Mouse (Mus musculus) embryonic facial prominence, embryonic 13.5 days (tissue): ENCODE measurements around the gene Cd6. TPM values are rescaled to one million over a fixed set of nuclear protein-coding genes. Genes with fewer than 3 reads are reported as not detected.

Source experiments
- ATAC-seq: fragments of 200-750 bp; cut with Nextera tagmentation; 2 replicates; pipeline ENCODE4 v1.8.0; 2017; ENCODE audit warnings: low read depth; ENCODE audit not compliant: insufficient number of reproducible peaks, insufficient read depth, low FRiP score, low TSS enrichment
- H3K27ac ChIP-seq: fragments of 300-500 bp; sonication (generic); 2 replicates; pipeline ENCODE4 v1.5.1; 2015; ENCODE audit warnings: moderate library complexity, mild to moderate bottlenecking, inconsistent platforms
- H3K27me3 ChIP-seq: fragments of 300-500 bp; sonication (generic); 2 replicates; pipeline ENCODE4 v1.6.1; 2015; ENCODE audit warnings: mild to moderate bottlenecking, inconsistent platforms
- H3K36me3 ChIP-seq: fragments of 300-500 bp; sonication (generic); 2 replicates; pipeline ENCODE4 v1.6.1; 2015; ENCODE audit warnings: mild to moderate bottlenecking, inconsistent platforms
- H3K4me1 ChIP-seq: fragments of 300-500 bp; sonication (generic); 2 replicates; pipeline ENCODE4 v1.6.1; 2015; ENCODE audit warnings: inconsistent platforms
- H3K4me2 ChIP-seq: fragments of 300-500 bp; sonication (generic); 2 replicates; pipeline ENCODE4 v1.6.1; 2015; ENCODE audit warnings: moderate library complexity, mild to moderate bottlenecking, inconsistent platforms
- H3K4me3 ChIP-seq: fragments of 300-500 bp; sonication (generic); 2 replicates; pipeline ENCODE4 v1.5.1; 2015; ENCODE audit warnings: mild to moderate bottlenecking, inconsistent platforms
- H3K9ac ChIP-seq: fragments of 300-500 bp; sonication (generic); 2 replicates; pipeline ENCODE4 v1.6.1; 2015; ENCODE audit warnings: mild to moderate bottlenecking, inconsistent platforms
- H3K9me3 ChIP-seq: fragments of 300-500 bp; sonication (generic); 2 replicates; pipeline ENCODE4 v1.6.1; 2016; ENCODE audit warnings: inconsistent platforms
- WGBS: fragments of 180-500 bp; shearing (Covaris S2); methylation state at CpG from one replicate; pipeline ENCODE4 v1.1.7; 2015; ENCODE audit warnings: mixed read lengths; 5-methylcytosine and 5-hydroxymethylcytosine counted together
- polyA plus RNA-seq: library from polyadenylated mRNA; unstranded; fragments of >200 nt; fragmentation: Nextera tagmentation; extraction: Ambion mirVana; gene quantifications from 2 replicates; pipeline ENCODE4 v1.2.1, GENCODE M21; 2015

Gene Cd6
- polyA plus RNA-seq, 1 experiment from 2014 or later = 0.08 TPM

DNA sequence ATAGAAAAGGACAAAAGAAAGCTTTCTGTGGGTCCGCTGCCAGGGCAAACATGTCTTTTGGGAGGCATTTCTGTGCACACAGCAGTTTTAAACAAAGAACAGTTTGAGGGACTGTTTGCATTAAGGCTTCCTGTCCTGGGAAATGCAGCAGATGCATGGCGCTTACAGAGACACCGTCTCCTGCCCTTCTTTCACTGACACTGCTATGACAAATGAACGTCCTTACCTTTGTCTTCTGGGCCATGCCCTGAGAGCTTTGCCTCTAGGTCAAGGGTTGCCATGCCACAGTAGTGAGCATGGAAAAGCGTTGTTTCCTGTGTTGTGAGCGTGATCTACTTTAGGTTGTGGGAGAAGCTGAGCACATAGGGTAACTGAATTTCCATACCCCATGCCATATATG, 71.2 kb downstream of the Cd6 start:
- ATAC-seq = no peak
- 52% methylated on average over 6 of the region's 6 CpGs for WGBS
- H3K9me3 ChIP-seq = no peaks in the 10 kb centered on the region
- H3K36me3 ChIP-seq = no peaks in the 10 kb centered on the region
- no peaks in the 10 kb centered on the region for H3K27me3 ChIP-seq
- H3K4me2 ChIP-seq = no peak overlapping the region
- H3K9ac ChIP-seq = 0 out of 2 replicates have a peak overlapping the region, but pooled peaks have one; percentile 6
- H3K4me1 ChIP-seq = peaks cover 16% of the 10 kb centered on the region
- no peak overlapping the region for H3K4me3 ChIP-seq
- peak overlapping the region; percentile 39; the same call in 1 of the 2 replicates for H3K27ac ChIP-seq

DNA sequence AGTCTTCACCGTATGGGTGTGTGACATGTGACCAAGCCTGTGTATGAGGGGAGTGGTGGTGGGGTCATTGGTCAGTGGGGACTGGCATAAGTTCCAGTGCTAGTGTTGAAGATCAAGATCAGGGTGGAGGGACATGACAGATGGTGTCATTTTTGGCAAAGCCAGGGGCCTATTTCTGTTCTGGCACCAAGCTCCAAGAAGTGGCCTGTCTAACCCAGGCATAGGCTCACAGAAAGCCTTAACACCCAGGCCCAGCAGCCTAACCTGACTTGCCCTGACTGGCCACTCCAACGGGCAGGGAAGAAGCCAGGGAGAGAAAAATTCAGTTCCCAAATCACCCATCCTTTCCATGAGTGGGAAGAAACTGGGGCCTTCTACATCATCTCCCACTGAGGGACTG, 72.3 kb downstream of the Cd6 start:
- Histone ChIP-seq H3K4me3 (no peak overlapping the region), H3K27ac (no peak overlapping the region), H3K27me3 (no peaks in the 10 kb centered on the region), H3K9ac (no peak overlapping the region), H3K36me3 (no peaks in the 10 kb centered on the region), H3K4me1 (peaks cover 16% of the 10 kb centered on the region), H3K9me3 (no peaks in the 10 kb centered on the region), H3K4me2 (no peak overlapping the region)
- WGBS = 84% methylated on average over 2 of the region's 2 CpGs
- no peak for ATAC-seq

DNA sequence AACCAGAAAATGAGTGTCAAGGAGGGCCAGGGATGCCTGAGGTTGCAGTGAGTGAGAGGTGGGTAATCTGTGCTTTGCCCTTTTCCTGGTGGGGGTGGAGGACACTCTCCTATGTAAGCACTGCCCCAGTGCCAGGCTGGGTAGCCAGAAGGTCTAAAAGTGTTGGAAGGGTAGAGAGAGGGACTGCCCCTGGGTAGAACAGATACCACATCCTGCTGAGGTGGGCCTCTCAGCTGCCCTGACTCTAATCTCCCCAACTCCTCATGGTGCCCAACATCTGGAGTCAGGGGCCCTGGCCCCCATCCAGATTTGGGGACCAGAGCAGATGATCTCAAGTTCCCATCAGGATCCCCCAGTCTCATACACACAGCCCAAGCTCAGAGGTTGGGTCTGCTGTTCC, 72.7 kb downstream of the Cd6 start:
- no peak overlapping the region for H3K27ac ChIP-seq
- no peak for ATAC-seq

DNA sequence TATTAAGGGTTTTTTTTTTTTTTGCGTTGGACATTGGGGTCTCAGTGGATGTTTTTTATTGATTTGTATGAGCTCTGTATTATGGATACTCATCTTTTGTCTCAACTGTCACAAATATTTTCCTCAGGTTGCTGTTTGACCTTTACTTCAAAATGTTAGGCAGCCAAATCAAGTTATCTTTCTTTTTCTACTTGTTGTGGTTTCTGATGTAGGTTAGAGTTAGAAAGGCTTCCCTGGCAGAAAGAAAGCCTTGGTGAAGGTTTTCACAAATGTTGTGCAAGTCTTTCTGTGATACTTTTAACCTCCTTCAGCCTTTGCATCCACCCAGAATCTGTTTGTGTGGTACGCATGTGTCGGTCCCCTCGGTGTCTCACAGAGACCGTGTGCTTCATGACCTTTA, 77.2 kb downstream of the Cd6 start:
- WGBS = 92% methylated on average over 5 of the region's 5 CpGs
- no peak overlapping the region for H3K4me2 ChIP-seq
- H3K36me3 ChIP-seq = no peaks in the 10 kb centered on the region
- H3K4me3 ChIP-seq = no peak overlapping the region
- no peaks in the 10 kb centered on the region for H3K27me3 ChIP-seq
- H3K27ac ChIP-seq = no peak overlapping the region
- no peak for ATAC-seq
- no peaks in the 10 kb centered on the region for H3K4me1 ChIP-seq
- H3K9ac ChIP-seq = no peak overlapping the region
- H3K9me3 ChIP-seq = no peaks in the 10 kb centered on the region

More for the DNA sequence above, 72.7 kb downstream of the Cd6 start:
- H3K4me1 ChIP-seq = peaks cover 16% of the 10 kb centered on the region
- H3K9ac ChIP-seq = no peak overlapping the region
- H3K27me3 ChIP-seq = no peaks in the 10 kb centered on the region
- no peaks in the 10 kb centered on the region for H3K36me3 ChIP-seq
- no peak overlapping the region for H3K4me2 ChIP-seq
- no peaks in the 10 kb centered on the region for H3K9me3 ChIP-seq
- H3K4me3 ChIP-seq = no peak overlapping the region

DNA sequence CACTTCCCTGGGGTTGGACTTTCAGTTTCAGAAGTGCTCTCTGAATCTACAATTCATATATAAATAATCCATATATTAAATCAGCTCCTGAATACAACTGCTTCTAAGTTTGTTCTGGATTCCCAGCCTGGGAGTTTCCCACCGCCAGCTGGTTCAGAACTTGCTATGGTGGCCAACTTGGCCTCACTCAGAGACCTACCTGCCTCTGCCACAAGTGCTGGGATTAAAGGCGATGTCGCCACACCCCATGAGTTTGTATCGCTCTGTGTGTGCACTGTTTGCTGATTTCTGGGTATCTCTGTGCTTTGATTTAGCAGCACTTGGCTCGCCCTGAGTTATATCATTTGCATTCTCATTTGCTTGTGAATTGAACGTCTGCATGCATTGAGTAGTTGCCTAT, 77.8 kb downstream of the Cd6 start:
- WGBS = 86% methylated on average over 6 of the region's 6 CpGs
- Histone ChIP-seq H3K27me3 (no peaks in the 10 kb centered on the region), H3K4me1 (no peaks in the 10 kb centered on the region), H3K36me3 (no peaks in the 10 kb centered on the region), H3K9me3 (no peaks in the 10 kb centered on the region), H3K4me3 (no peak overlapping the region), H3K4me2 (no peak overlapping the region), H3K9ac (no peak overlapping the region), H3K27ac (no peak overlapping the region)
- ATAC-seq = no peak

DNA sequence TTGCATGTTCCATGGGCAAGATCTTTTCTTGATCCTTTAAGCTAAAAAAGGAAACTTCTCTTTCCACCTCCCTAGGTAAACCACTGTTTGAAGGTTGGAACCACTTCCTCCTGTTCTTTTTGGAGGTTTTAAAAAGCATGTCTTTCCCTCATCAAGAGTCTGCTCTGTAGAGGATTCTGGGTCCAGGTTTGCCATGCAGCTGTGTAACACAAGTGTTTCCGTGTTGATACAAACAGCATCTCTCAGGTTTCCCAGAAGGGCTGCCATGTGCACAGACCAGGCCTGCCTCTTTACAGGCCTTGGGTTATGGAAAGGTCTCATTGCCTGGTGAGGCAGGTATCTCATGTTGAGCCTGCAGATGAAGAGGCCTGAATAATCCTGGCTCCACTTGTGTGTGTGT, 78.3 kb downstream of the Cd6 start:
- 83% methylated on average over 1 of the region's 1 CpGs for WGBS
- ATAC-seq = no peak

DNA sequence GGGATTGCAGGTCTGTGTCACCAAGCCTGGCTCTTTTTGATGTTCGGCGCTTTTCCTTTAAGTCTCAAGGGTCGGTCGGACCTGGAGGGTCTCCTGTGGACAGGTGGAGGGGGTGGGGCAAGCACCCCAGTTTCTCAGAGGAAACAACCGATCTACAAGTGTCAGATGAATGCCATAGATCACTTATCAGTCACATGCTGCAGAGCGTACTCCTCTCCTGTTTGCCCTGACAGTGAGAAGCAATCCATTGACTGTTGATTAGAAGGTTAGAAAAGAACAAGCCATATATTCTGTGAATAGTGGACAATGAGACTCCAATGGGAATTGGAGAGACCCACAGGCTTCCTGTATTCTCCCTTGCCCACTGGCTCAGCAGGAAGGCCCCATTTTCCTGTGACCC, 79.7 kb downstream of the Cd6 start:
- 84% methylated on average over 6 of the region's 6 CpGs for WGBS
- Histone ChIP-seq H3K9me3 (no peaks in the 10 kb centered on the region), H3K4me3 (no peak overlapping the region), H3K4me1 (no peaks in the 10 kb centered on the region), H3K9ac (no peak overlapping the region), H3K27ac (no peak overlapping the region), H3K36me3 (no peaks in the 10 kb centered on the region), H3K27me3 (no peaks in the 10 kb centered on the region), H3K4me2 (no peak overlapping the region)
- ATAC-seq = no peak

More for the DNA sequence above, 78.3 kb downstream of the Cd6 start:
- Histone ChIP-seq H3K27ac (no peak overlapping the region), H3K4me1 (no peaks in the 10 kb centered on the region), H3K9me3 (no peaks in the 10 kb centered on the region), H3K4me3 (no peak overlapping the region), H3K4me2 (no peak overlapping the region), H3K9ac (no peak overlapping the region), H3K27me3 (no peaks in the 10 kb centered on the region), H3K36me3 (no peaks in the 10 kb centered on the region)

DNA sequence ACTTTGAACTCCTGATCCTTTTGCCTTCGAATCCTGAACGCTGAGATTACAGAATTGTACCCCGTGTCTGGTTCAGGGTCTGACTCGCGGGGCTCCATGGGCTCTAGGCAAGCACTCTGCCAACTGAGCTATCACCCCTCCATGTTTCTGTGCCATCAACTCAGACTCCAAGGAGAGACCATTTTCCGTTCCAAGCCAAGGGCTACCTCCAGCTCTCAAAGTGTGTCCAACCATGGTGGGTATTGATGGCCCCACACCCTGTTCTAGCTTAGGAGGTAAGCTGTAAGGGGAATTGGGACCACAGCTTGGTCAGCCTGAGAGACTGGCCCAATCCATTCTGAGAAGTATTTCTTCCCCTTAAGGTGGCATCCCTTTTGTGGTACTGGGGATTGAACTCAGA, 80.6 kb downstream of the Cd6 start:
- 85% methylated on average over 6 of the region's 6 CpGs for WGBS
- ATAC-seq = no peak
- Histone ChIP-seq H3K9ac (no peak overlapping the region), H3K36me3 (no peaks in the 10 kb centered on the region), H3K4me1 (no peaks in the 10 kb centered on the region), H3K27me3 (no peaks in the 10 kb centered on the region), H3K9me3 (no peaks in the 10 kb centered on the region), H3K4me2 (no peak overlapping the region), H3K27ac (no peak overlapping the region), H3K4me3 (no peak overlapping the region)

DNA sequence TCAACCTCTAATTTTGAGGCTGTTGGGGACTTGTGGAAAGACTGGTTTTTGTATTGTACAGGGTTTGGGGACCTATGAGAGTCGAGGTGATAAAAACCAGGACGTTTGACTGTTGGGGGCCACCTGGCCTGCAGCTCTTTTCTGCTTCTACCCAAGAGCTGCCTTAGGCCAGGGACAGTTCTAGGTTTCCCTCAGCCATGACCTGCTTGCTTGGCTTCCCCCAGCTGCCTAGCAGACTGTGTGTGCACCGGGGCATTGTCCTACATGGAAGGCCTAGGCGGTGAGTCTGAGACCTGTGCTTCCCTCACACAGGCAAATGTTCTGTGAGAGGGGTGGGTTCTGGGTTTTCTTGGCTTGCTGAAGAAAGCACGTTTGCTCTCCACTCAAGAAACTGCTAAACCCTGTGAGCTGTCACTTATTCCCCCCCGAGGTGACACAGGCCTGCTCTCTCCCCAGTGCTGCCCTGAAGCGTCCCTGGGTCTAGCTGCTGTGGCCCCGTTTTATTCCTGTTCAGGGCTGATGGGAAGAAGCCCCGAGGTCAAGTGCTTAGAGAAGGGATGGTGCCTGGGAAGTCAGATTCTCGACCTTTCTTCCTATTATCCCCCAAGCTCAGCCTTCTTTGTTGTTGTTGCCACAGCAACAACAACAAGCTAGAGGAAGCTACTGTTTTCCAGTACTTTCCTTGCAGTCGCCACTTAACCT, 81.3 kb downstream of the Cd6 start:
- H3K9me3 ChIP-seq = no peaks in the 10 kb centered on the region
- no peak for ATAC-seq
- no peak overlapping the region for H3K9ac ChIP-seq
- no peak overlapping the region for H3K4me2 ChIP-seq
- H3K36me3 ChIP-seq = no peaks in the 10 kb centered on the region
- 67% methylated on average over 11 of the region's 11 CpGs for WGBS
- no peaks in the 10 kb centered on the region for H3K4me1 ChIP-seq
- no peak overlapping the region for H3K27ac ChIP-seq
- H3K4me3 ChIP-seq = no peak overlapping the region
- H3K27me3 ChIP-seq = no peaks in the 10 kb centered on the region

DNA sequence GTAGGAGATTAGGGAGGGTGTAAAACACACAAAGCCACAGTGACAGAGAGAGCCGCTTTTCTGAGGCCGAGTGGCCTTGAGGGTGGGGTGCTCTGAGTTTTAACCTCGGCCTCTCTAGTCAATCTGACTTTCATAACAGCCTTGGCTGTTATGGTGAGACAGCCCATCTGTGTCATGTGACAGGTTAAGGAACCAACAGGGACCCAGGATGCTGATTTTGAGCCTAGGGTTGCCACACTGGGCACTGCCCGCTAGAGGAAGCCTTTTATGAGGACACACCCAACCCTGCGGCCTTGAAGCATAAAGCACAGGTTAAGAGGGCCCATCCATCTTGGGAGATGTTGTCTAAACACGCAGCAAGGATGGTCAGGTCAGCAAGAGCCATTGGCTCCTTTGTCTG, 82.1 kb downstream of the Cd6 start:
- no peaks in the 10 kb centered on the region for H3K4me1 ChIP-seq
- 88% methylated on average over 6 of the region's 6 CpGs for WGBS
- no peaks in the 10 kb centered on the region for H3K36me3 ChIP-seq
- no peaks in the 10 kb centered on the region for H3K9me3 ChIP-seq
- H3K27me3 ChIP-seq = no peaks in the 10 kb centered on the region
- no peak overlapping the region for H3K4me2 ChIP-seq
- H3K27ac ChIP-seq = no peak overlapping the region
- H3K9ac ChIP-seq = no peak overlapping the region
- no peak for ATAC-seq
- no peak overlapping the region for H3K4me3 ChIP-seq

DNA sequence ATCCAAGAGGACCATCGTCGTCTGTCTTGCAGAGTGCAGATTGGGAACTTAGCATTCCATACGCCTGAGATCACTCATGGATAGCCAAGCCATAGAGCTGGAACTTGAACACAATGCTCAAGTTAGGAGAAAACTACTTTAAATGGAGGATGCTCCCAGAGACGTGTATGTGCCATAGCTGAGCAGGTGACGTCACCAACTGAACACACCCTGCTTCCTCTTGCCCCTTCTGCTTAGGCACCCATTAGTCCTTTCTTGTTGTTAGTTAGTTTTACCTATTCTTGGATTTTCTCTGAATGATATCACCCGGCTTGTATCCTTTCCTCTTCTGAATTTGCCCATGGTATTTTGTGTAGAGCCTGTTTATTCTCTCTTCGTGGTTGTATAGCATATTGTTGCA, 82.7 kb downstream of the Cd6 start:
- Histone ChIP-seq H3K9ac (no peak overlapping the region), H3K4me2 (no peak overlapping the region), H3K27me3 (no peaks in the 10 kb centered on the region), H3K4me3 (no peak overlapping the region), H3K27ac (no peak overlapping the region), H3K36me3 (no peaks in the 10 kb centered on the region), H3K9me3 (no peaks in the 10 kb centered on the region), H3K4me1 (no peaks in the 10 kb centered on the region)
- 85% methylated on average over 7 of the region's 7 CpGs for WGBS
- no peak for ATAC-seq

DNA sequence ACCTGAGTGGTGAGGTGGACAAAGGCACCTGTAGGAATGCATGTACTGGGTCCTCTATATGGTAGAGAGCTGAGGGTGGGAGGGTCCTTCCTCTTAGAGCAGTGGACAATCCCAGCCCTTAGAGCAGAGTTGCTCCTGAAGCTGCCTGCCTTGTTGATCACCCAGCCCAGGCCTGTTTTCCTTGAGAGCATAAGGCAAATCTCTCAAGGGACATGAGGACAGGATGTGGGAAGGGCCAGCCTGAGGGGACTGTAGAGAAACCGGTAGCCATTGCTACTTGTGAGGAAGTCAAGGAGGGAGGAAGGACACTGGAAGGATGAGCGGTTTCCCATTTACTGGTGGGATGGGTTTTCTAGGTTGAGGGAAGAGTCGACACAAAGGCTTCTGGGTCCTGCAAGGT, 87.3 kb downstream of the Cd6 start:
- Histone ChIP-seq H3K4me3 (no peak overlapping the region), H3K36me3 (no peaks in the 10 kb centered on the region), H3K4me1 (peaks cover 9% of the 10 kb centered on the region; the same call in 1 of the 2 replicates), H3K9me3 (no peaks in the 10 kb centered on the region), H3K27me3 (no peaks in the 10 kb centered on the region), H3K4me2 (no peak overlapping the region), H3K9ac (no peak overlapping the region), H3K27ac (no peak overlapping the region)
- no peak; the same call in 1 of the 2 replicates for ATAC-seq
- 67% methylated on average over 3 of the region's 3 CpGs for WGBS
